Mouse (Mus musculus) heart, adult 9 months (tissue): ENCODE measurements around the gene Spata17.

ENCODE experiments used
- DNase-seq, 2 experiments: peaks; one replicate each; pipeline ENCODE4 v3.0.0; 2022; ENCODE audit warnings: low spot score in 2 of 2

Gene Spata17

GRCm38 (mm10) chr1:187086027-187086426 lies 129.2 kb downstream of the Spata17 start:
- DNase-seq: no peak

GRCm38 (mm10) chr1:187077352-187077751 lies 137.9 kb downstream of the Spata17 start:
- DNase-seq: no peak

GRCm38 (mm10) chr1:187077043-187077334 lies 138.3 kb downstream of the Spata17 start:
- DNase-seq: no peak

GRCm38 (mm10) chr1:187076198-187077042 lies 138.8 kb downstream of the Spata17 start:
- DNase-seq: no peak

GRCm38 (mm10) chr1:187059874-187060273 lies 155.4 kb downstream of the Spata17 start:
- no peak for DNase-seq

- DNase-seq: no peak
Observed at GRCm38 (mm10) chr1:187054333-187054732, 160.9 kb downstream of the Spata17 start.

GRCm38 (mm10) chr1:187053862-187054261 lies 161.4 kb downstream of the Spata17 start:
- DNase-seq: no peak

GRCm38 (mm10) chr1:187052532-187052931 lies 162.7 kb downstream of the Spata17 start:
- DNase-seq: no peak

GRCm38 (mm10) chr1:187051296-187051695 lies 164.0 kb downstream of the Spata17 start:
- no peak for DNase-seq

- DNase-seq: no peak
Observed at GRCm38 (mm10) chr1:187048681-187049288, 166.5 kb downstream of the Spata17 start.

- DNase-seq: no peak
Observed at GRCm38 (mm10) chr1:187044726-187045125, 170.5 kb downstream of the Spata17 start.

GRCm38 (mm10) chr1:187039801-187040200 lies 175.5 kb downstream of the Spata17 start:
- no peak for DNase-seq

GRCm38 (mm10) chr1:187035785-187036184 lies 179.5 kb downstream of the Spata17 start:
- DNase-seq: no peak

GRCm38 (mm10) chr1:187031796-187032195 lies 183.5 kb downstream of the Spata17 start:
- peak in 1 of 2 experiments; percentile 2 for DNase-seq

GRCm38 (mm10) chr1:187028841-187029240 lies 186.4 kb downstream of the Spata17 start:
- DNase-seq: no peak

GRCm38 (mm10) chr1:187020011-187020410 lies 195.3 kb downstream of the Spata17 start:
- DNase-seq: no peak

GRCm38 (mm10) chr1:187016116-187016515 lies 199.1 kb downstream of the Spata17 start:
- DNase-seq: no peak

GRCm38 (mm10) chr1:187015673-187016072 lies 199.6 kb downstream of the Spata17 start:
- no peak for DNase-seq

GRCm38 (mm10) chr1:187014141-187014540 lies 201.1 kb downstream of the Spata17 start:
- no peak for DNase-seq

- no peak for DNase-seq
Observed at GRCm38 (mm10) chr1:187011601-187012000, 203.7 kb downstream of the Spata17 start.

GRCm38 (mm10) chr1:187010071-187010470 lies 205.2 kb downstream of the Spata17 start:
- no peak for DNase-seq

- no peak for DNase-seq
Observed at GRCm38 (mm10) chr1:187008236-187008635, 207.0 kb downstream of the Spata17 start.

- DNase-seq: no peak
Observed at GRCm38 (mm10) chr1:187006227-187006925, 208.9 kb downstream of the Spata17 start.
